Mouse (Mus musculus): ENCODE results near the gene Nr4a1. TPM values are rescaled to one million over a fixed set of nuclear protein-coding genes. Genes with fewer than 3 reads are reported as not detected.

The Nr4a1 gene
- polyA plus RNA-seq, 1 experiment from 2014 or later: 0.68 TPM

- no peak for ATAC-seq (ENCODE audit: insufficient read depth)
- WGBS (ENCODE audit: insufficient replicate concordance): 17% methylated on average over 3 of the region's 3 CpGs
- Histone ChIP-seq H3K4me3 (replicated peaks) (no peak overlapping the region), H3K4me1 (replicated peaks) (peaks cover 42% of the 10 kb centered on the region), H3K27me3 (peaks cover 8% of the 10 kb centered on the region), H3K9me3 (replicated peaks) (no peaks in the 10 kb centered on the region), H3K4me2 (no peak overlapping the region), H3K9ac (no peak overlapping the region), H3K36me3 (replicated peaks) (no peaks in the 10 kb centered on the region), H3K27ac (replicated peaks) (peak overlapping the region; percentile 55; the same call in 1 of the 2 replicates)
Measured at GRCm38 (mm10) chr15:101244012-101244411, 10.1 kb upstream of the Nr4a1 start.

- H3K27ac ChIP-seq (replicated peaks): peak overlapping the region; percentile 82
- peak overlapping the region; percentile 37; the same call in 1 of the 2 replicates for H3K9ac ChIP-seq
- H3K9me3 ChIP-seq (replicated peaks): no peaks in the 10 kb centered on the region
- H3K36me3 ChIP-seq (replicated peaks): no peaks in the 10 kb centered on the region
- H3K27me3 ChIP-seq: peaks cover 5% of the 10 kb centered on the region; the same call in 1 of the 2 replicates
- H3K4me3 ChIP-seq (replicated peaks): peak overlapping the region; percentile 43
- H3K4me1 ChIP-seq (replicated peaks): peaks cover 33% of the 10 kb centered on the region
- H3K4me2 ChIP-seq: peak overlapping the region; percentile 70
- WGBS (ENCODE audit: insufficient replicate concordance): 2% methylated on average over 56 of the region's 56 CpGs
- ATAC-seq (ENCODE audit: insufficient read depth): peak; percentile 98
Measured at GRCm38 (mm10) chr15:101246231-101247154, 7.6 kb upstream of the Nr4a1 start.

- H3K4me2 ChIP-seq: no peak overlapping the region
- H3K4me3 ChIP-seq (replicated peaks): no peak overlapping the region
Measured at GRCm38 (mm10) chr15:101247155-101247498, 6.9 kb upstream of the Nr4a1 start.

GRCm38 (mm10) chr15:101248029-101248710 lies 5.9 kb upstream of the Nr4a1 start:
- Histone ChIP-seq H3K4me1 (replicated peaks) (peaks cover 33% of the 10 kb centered on the region), H3K9ac (no peak overlapping the region), H3K27me3 (peaks cover 20% of the 10 kb centered on the region), H3K9me3 (replicated peaks) (no peaks in the 10 kb centered on the region), H3K4me3 (replicated peaks) (no peak overlapping the region), H3K36me3 (replicated peaks) (no peaks in the 10 kb centered on the region), H3K4me2 (no peak overlapping the region), H3K27ac (replicated peaks) (no peak overlapping the region; the same call in 1 of the 2 replicates)
- WGBS (ENCODE audit: insufficient replicate concordance): 30% methylated on average over 5 of the region's 5 CpGs
- ATAC-seq (ENCODE audit: insufficient read depth): no peak

More at GRCm38 (mm10) chr15:101247155-101247498, 6.9 kb upstream of the Nr4a1 start:
- no peaks in the 10 kb centered on the region for H3K9me3 ChIP-seq (replicated peaks)
- no peak overlapping the region for H3K9ac ChIP-seq
- H3K27ac ChIP-seq (replicated peaks): peak overlapping the region; percentile 82
- ATAC-seq (ENCODE audit: insufficient read depth): no peak
- no peaks in the 10 kb centered on the region for H3K36me3 ChIP-seq (replicated peaks)
- H3K27me3 ChIP-seq: peaks cover 10% of the 10 kb centered on the region; the same call in 1 of the 2 replicates
- H3K4me1 ChIP-seq (replicated peaks): peaks cover 33% of the 10 kb centered on the region
- 58% methylated on average over 1 of the region's 1 CpGs for WGBS (ENCODE audit: insufficient replicate concordance)

- Histone ChIP-seq H3K27me3 (peaks cover 40% of the 10 kb centered on the region), H3K9me3 (replicated peaks) (no peaks in the 10 kb centered on the region), H3K36me3 (replicated peaks) (no peaks in the 10 kb centered on the region), H3K9ac (no peak overlapping the region), H3K4me1 (replicated peaks) (peaks cover 38% of the 10 kb centered on the region), H3K27ac (replicated peaks) (no peak overlapping the region), H3K4me3 (replicated peaks) (no peak overlapping the region), H3K4me2 (no peak overlapping the region)
- WGBS (ENCODE audit: insufficient replicate concordance): 39% methylated on average over 9 of the region's 9 CpGs
- ATAC-seq (ENCODE audit: insufficient read depth): no peak
Measured at GRCm38 (mm10) chr15:101250220-101250800, 3.8 kb upstream of the Nr4a1 start.

- H3K9me3 ChIP-seq (replicated peaks): no peaks in the 10 kb centered on the region
- ATAC-seq (ENCODE audit: insufficient read depth): no peak
- peaks cover 43% of the 10 kb centered on the region for H3K27me3 ChIP-seq
- no peaks in the 10 kb centered on the region for H3K36me3 ChIP-seq (replicated peaks)
- no peak overlapping the region for H3K27ac ChIP-seq (replicated peaks)
- H3K4me3 ChIP-seq (replicated peaks): no peak overlapping the region
- peaks cover 22% of the 10 kb centered on the region for H3K4me1 ChIP-seq (replicated peaks)
- WGBS (ENCODE audit: insufficient replicate concordance): 63% methylated on average over 5 of the region's 5 CpGs
- H3K9ac ChIP-seq: no peak overlapping the region
- H3K4me2 ChIP-seq: no peak overlapping the region
Measured at GRCm38 (mm10) chr15:101251930-101252329, 2.1 kb upstream of the Nr4a1 start.

- no peak overlapping the region for H3K4me3 ChIP-seq (replicated peaks)
- H3K36me3 ChIP-seq (replicated peaks): no peaks in the 10 kb centered on the region
- no peak overlapping the region for H3K4me2 ChIP-seq
- no peak overlapping the region for H3K27ac ChIP-seq (replicated peaks)
- H3K9ac ChIP-seq: no peak overlapping the region
- peaks cover 17% of the 10 kb centered on the region for H3K4me1 ChIP-seq (replicated peaks)
- 48% methylated on average over 6 of the region's 6 CpGs for WGBS (ENCODE audit: insufficient replicate concordance)
- H3K9me3 ChIP-seq (replicated peaks): no peaks in the 10 kb centered on the region
- ATAC-seq (ENCODE audit: insufficient read depth): no peak
- peaks cover 43% of the 10 kb centered on the region for H3K27me3 ChIP-seq
Measured at GRCm38 (mm10) chr15:101252614-101253013, 1.5 kb upstream of the Nr4a1 start.

GRCm38 (mm10) chr15:101253563-101253885 lies 545 bp upstream of the Nr4a1 start:
- WGBS (ENCODE audit: insufficient replicate concordance): 23% methylated on average over 3 of the region's 3 CpGs
- Histone ChIP-seq H3K9ac (no peak overlapping the region), H3K9me3 (replicated peaks) (no peaks in the 10 kb centered on the region), H3K4me3 (replicated peaks) (peak overlapping the region; percentile 51), H3K27ac (replicated peaks) (no peak overlapping the region), H3K4me2 (peak overlapping the region; percentile 72), H3K4me1 (replicated peaks) (peaks cover 10% of the 10 kb centered on the region), H3K36me3 (replicated peaks) (no peaks in the 10 kb centered on the region), H3K27me3 (peaks cover 43% of the 10 kb centered on the region)
- no peak for ATAC-seq (ENCODE audit: insufficient read depth)

- Histone ChIP-seq H3K4me1 (replicated peaks) (peaks cover 11% of the 10 kb centered on the region), H3K4me2 (no peak overlapping the region), H3K27me3 (peaks cover 43% of the 10 kb centered on the region), H3K4me3 (replicated peaks) (no peak overlapping the region), H3K9me3 (replicated peaks) (no peaks in the 10 kb centered on the region), H3K27ac (replicated peaks) (no peak overlapping the region), H3K36me3 (replicated peaks) (no peaks in the 10 kb centered on the region), H3K9ac (no peak overlapping the region)
- no peak for ATAC-seq (ENCODE audit: insufficient read depth)
- 58% methylated on average over 7 of the region's 7 CpGs for WGBS (ENCODE audit: insufficient replicate concordance)
Measured at GRCm38 (mm10) chr15:101255842-101256462, 1.9 kb downstream of the Nr4a1 start.

GRCm38 (mm10) chr15:101256463-101257206 lies 2.6 kb downstream of the Nr4a1 start:
- Histone ChIP-seq H3K9ac (no peak overlapping the region), H3K36me3 (replicated peaks) (no peaks in the 10 kb centered on the region), H3K4me2 (no peak overlapping the region), H3K4me3 (replicated peaks) (no peak overlapping the region), H3K27ac (replicated peaks) (no peak overlapping the region), H3K27me3 (peaks cover 37% of the 10 kb centered on the region), H3K9me3 (replicated peaks) (no peaks in the 10 kb centered on the region), H3K4me1 (replicated peaks) (peaks cover 18% of the 10 kb centered on the region)
- 42% methylated on average over 14 of the region's 14 CpGs for WGBS (ENCODE audit: insufficient replicate concordance)
- ATAC-seq (ENCODE audit: insufficient read depth): no peak

Measured in liver, embryonic 15.5 days (tissue).